Mouse (Mus musculus) heart, postnatal 4 days (tissue): ENCODE measurements around the gene Cabp4. TPM values are rescaled to one million over a fixed set of nuclear protein-coding genes. Genes with fewer than 3 reads are reported as not detected.
"Not testable (repeated sequence)": the region's sequence is repeated elsewhere in the genome, so short reads cannot be mapped to it uniquely, and the experiment has no call there.

Experiments
- DNase-seq: peaks from one replicate; pipeline ENCODE4 v3.0.0; 2021
- total RNA-seq, 2 experiments: library from RNA; stranded (reverse); gene quantifications; 2 replicates each; pipeline ENCODE4 v1.2.3; 2021

Cabp4 gene
- total RNA-seq, 2 experiments from 2014 or later: 0.18 TPM; not detected in 1

- DNase-seq: no peak
Measured at GRCm38 (mm10) chr19:4146366-4147021, 2.7 kb upstream of the Cabp4 start.

GRCm38 (mm10) chr19:4145936-4146335, 2.1 kb upstream of the Cabp4 start:
- DNase-seq: no peak

GRCm38 (mm10) chr19:4144550-4145498, 991 bp upstream of the Cabp4 start:
- DNase-seq: no peak

- DNase-seq: no peak
Measured at GRCm38 (mm10) chr19:4142416-4143173, 1.2 kb downstream of the Cabp4 start.

- DNase-seq: no peak
Measured at GRCm38 (mm10) chr19:4140147-4140546, 3.7 kb downstream of the Cabp4 start.

- no peak for DNase-seq
Measured at GRCm38 (mm10) chr19:4139446-4139845, 4.4 kb downstream of the Cabp4 start, which contains the start of gene Gpr152. TSS of gene Gpr152 (plus strand) at chr19:4139787.

GRCm38 (mm10) chr19:4137913-4138312, 5.9 kb downstream of the Cabp4 start:
- DNase-seq: no peak

GRCm38 (mm10) chr19:4136463-4136862, 7.4 kb downstream of the Cabp4 start:
- no peak for DNase-seq

- not testable (repeated sequence) for DNase-seq
Measured at GRCm38 (mm10) chr19:4135963-4136345, 7.9 kb downstream of the Cabp4 start.

GRCm38 (mm10) chr19:4135229-4135962, 8.4 kb downstream of the Cabp4 start:
- not testable (repeated sequence) for DNase-seq

- DNase-seq: no peak
Measured at GRCm38 (mm10) chr19:4134354-4134753, 9.5 kb downstream of the Cabp4 start.

- DNase-seq: no peak
Measured at GRCm38 (mm10) chr19:4131768-4132167, 12.1 kb downstream of the Cabp4 start.

GRCm38 (mm10) chr19:4131075-4131474, 12.8 kb downstream of the Cabp4 start:
- no peak for DNase-seq

GRCm38 (mm10) chr19:4130106-4130505, 13.7 kb downstream of the Cabp4 start:
- DNase-seq: no peak

- no peak for DNase-seq
Measured at GRCm38 (mm10) chr19:4129462-4129861, 14.4 kb downstream of the Cabp4 start.

- no peak for DNase-seq
Measured at GRCm38 (mm10) chr19:4126759-4127495, 16.9 kb downstream of the Cabp4 start.

GRCm38 (mm10) chr19:4125741-4126696, 17.8 kb downstream of the Cabp4 start, which contains the start of gene Aip:
TSS of gene Aip (minus strand) at chr19:4125858.
- DNase-seq: peak; percentile 99

- not testable (repeated sequence) for DNase-seq
Measured at GRCm38 (mm10) chr19:4125268-4125667, 18.6 kb downstream of the Cabp4 start.

GRCm38 (mm10) chr19:4124432-4124831, 19.4 kb downstream of the Cabp4 start:
- no peak for DNase-seq
